Mouse (Mus musculus) MEL (cell line): ENCODE measurements around the gene Nfix.
A peak's percentile ranks its signal among the peaks of the same experiment; 100 is the strongest.

Experiments used
- CHD1 ChIP-seq: IDR thresholded peaks from 2 replicates; pipeline ENCODE4 v1.6.1; 2012; ENCODE audit warnings: low read depth, mild to moderate bottlenecking, inconsistent platforms, low read length, improper control_type of control experiment
- CTCF ChIP-seq, 3 experiments: IDR thresholded peaks in 2 of 3; conservative IDR thresholded peaks in 1 of 3; 2 replicates each; pipeline ENCODE4 v1.5.1; 2011 to 2012; ENCODE audit warnings: low read length in 3 of 3, low read depth in 2 of 3, mild to moderate bottlenecking in 2 of 3, improper control_type of control experiment in 1 of 3, inconsistent platforms in 1 of 3, mixed read lengths in 1 of 3, moderate library complexity in 1 of 3; ENCODE audit not compliant: control insufficient read depth in 1 of 3, insufficient read depth in 1 of 3, poor library complexity in 1 of 3, severe bottlenecking in 1 of 3
- E2F4 ChIP-seq: IDR thresholded peaks from 2 replicates; pipeline ENCODE4 v1.6.1; 2011; ENCODE audit warnings: low read depth, low read length, improper control_type of control experiment, borderline replicate concordance
- ELF1 ChIP-seq: IDR thresholded peaks from 2 replicates; pipeline ENCODE4 v1.6.1; 2014; ENCODE audit warnings: low read depth, mild to moderate bottlenecking, inconsistent platforms, low read length, improper control_type of control experiment, moderate library complexity
- GATA1 ChIP-seq: IDR thresholded peaks from 2 replicates; pipeline ENCODE4 v1.6.1; 2011; ENCODE audit warnings: low read depth, low read length, improper control_type of control experiment
- MAFK ChIP-seq: IDR thresholded peaks from 2 replicates; pipeline ENCODE4 v1.6.1; 2011; ENCODE audit warnings: low read depth, mild to moderate bottlenecking, low read length, improper control_type of control experiment, borderline replicate concordance
- MEF2A ChIP-seq: IDR thresholded peaks from 2 replicates; pipeline ENCODE4 v1.6.1; 2014; ENCODE audit warnings: low read depth, mild to moderate bottlenecking, inconsistent platforms, low read length, improper control_type of control experiment; ENCODE audit not compliant: poor library complexity, insufficient replicate concordance, severe bottlenecking; ENCODE audit errors: extremely low read depth
- POLR2A ChIP-seq, 2 experiments: IDR thresholded peaks; 2 replicates each; pipeline ENCODE4 v1.6.1; 2011 to 2012; ENCODE audit warnings: low read length in 2 of 2, mild to moderate bottlenecking in 2 of 2, control low read depth in 1 of 2, improper control_type of control experiment in 1 of 2, low read depth in 1 of 2, moderate library complexity in 1 of 2; ENCODE audit not compliant: control insufficient read depth in 1 of 2, insufficient read depth in 1 of 2, poor library complexity in 1 of 2
- USF2 ChIP-seq, 2 experiments: IDR thresholded peaks; 2 replicates each; pipeline ENCODE4 v1.6.1; 2011 to 2012; ENCODE audit warnings: improper control_type of control experiment in 2 of 2, low read length in 2 of 2, borderline replicate concordance in 1 of 2, inconsistent platforms in 1 of 2, low read depth in 1 of 2, mild to moderate bottlenecking in 1 of 2; ENCODE audit not compliant: insufficient read depth in 1 of 2
- ZMIZ1 ChIP-seq: IDR thresholded peaks from 2 replicates; pipeline ENCODE4 v1.6.1; 2012; ENCODE audit warnings: low read depth, mild to moderate bottlenecking, inconsistent platforms, low read length, improper control_type of control experiment, moderate library complexity
- ZNF384 ChIP-seq: IDR thresholded peaks from 2 replicates; pipeline ENCODE4 v1.6.1; 2012; ENCODE audit warnings: low read depth, mild to moderate bottlenecking, inconsistent platforms, low read length, improper control_type of control experiment

DNA sequence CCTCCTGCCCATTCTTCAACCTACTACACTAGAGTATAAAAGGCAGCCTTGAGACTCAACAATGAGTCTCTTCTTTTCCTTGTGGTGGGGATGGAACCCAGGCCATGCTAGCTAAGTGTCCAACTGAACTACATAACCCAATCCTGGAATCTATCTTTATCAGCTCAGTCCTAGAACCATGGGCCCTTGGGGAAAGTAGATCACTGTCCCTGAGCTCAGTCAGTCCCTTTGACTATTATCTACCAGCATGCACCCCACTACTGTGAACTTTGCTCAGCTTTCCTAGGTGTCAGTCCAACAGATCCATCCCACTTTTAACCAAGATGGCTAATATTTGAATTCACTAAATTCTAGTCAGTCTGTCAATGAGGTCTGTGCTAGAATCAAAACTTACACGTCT, 41.4 kb upstream of the Nfix start:
- TF ChIP-seq E2F4 (no peak), CTCF (IDR thresholded peaks at IDR 0.05 in 2 of 3, conservative IDR thresholded peaks at IDR 0.05 in 1 of 3; ENCODE audit: control insufficient read depth in 1 of 3, insufficient read depth in 1 of 3, low read depth in 2 of 3, low read length in 3 of 3, poor library complexity in 1 of 3, severe bottlenecking in 1 of 3) (no peak), MAFK (no peak; the same call in 1 of the 2 replicates), ELF1 (no peak), USF2 (IDR thresholded peaks at IDR 0.05; ENCODE audit: borderline replicate concordance in 1 of 2, insufficient read depth in 1 of 2, low read depth in 1 of 2, low read length in 2 of 2) (no peak), GATA1 (no peak), CHD1 (no peak), POLR2A (IDR thresholded peaks at IDR 0.05; ENCODE audit: control insufficient read depth in 1 of 2, insufficient read depth in 1 of 2, low read depth in 1 of 2, low read length in 2 of 2, poor library complexity in 1 of 2) (peak in 1 of 2 experiments; percentile 0; a peak in 1 of 4 replicates), ZNF384 (no peak), ZMIZ1 (no peak), MEF2A (no peak)
